Mouse (Mus musculus): Measurements from ENCODE around the gene Lepr. TPM values are rescaled to one million over a fixed set of nuclear protein-coding genes. Genes with fewer than 3 reads are reported as not detected.

Gene Lepr
- polyA plus RNA-seq (2015; fragmentation: Nextera tagmentation; extraction: Ambion mirVana), result 1.0 and 1.3 TPM in 2 replicates

- ATAC-seq, result 0 out of 2 replicates have a peak, but pooled peaks have one; percentile 45
- H3K27me3 ChIP-seq (replicated peaks), result peaks cover 14% of the 10 kb centered on the region
- no peaks in the 10 kb centered on the region for H3K9me3 ChIP-seq
- H3K4me1 ChIP-seq (replicated peaks), result peaks cover 8% of the 10 kb centered on the region
- under 1% methylated on average over 50 of the region's 50 CpGs for WGBS
- H3K9ac ChIP-seq, result peak within 1 kb of the TSS; percentile 47
- no peak within 1 kb of the TSS for H3K27ac ChIP-seq
- no peaks in the 10 kb centered on the region for H3K36me3 ChIP-seq
- peak within 1 kb of the TSS; percentile 43 for H3K4me3 ChIP-seq (replicated peaks)
- H3K4me2 ChIP-seq (replicated peaks), result peak within 1 kb of the TSS; percentile 96
Observed at GRCm38 (mm10) chr4:101717367-101718121, at the start of gene Lepr. Lepr (plus strand) TSS chr4:101717404.

GRCm38 (mm10) chr4:101669161-101669560 lies 48.0 kb upstream of the Lepr start:
- no peaks in the 10 kb centered on the region for H3K4me1 ChIP-seq (replicated peaks)
- ATAC-seq, result no peak
- H3K4me2 ChIP-seq (replicated peaks), result no peak overlapping the region
- no peaks in the 10 kb centered on the region for H3K36me3 ChIP-seq
- H3K9ac ChIP-seq, result no peak overlapping the region
- H3K27me3 ChIP-seq (replicated peaks), result no peaks in the 10 kb centered on the region
- 68% methylated on average over 5 of the region's 5 CpGs for WGBS
- no peak overlapping the region for H3K4me3 ChIP-seq (replicated peaks)
- H3K9me3 ChIP-seq, result no peaks in the 10 kb centered on the region
- no peak overlapping the region for H3K27ac ChIP-seq

DNA sequence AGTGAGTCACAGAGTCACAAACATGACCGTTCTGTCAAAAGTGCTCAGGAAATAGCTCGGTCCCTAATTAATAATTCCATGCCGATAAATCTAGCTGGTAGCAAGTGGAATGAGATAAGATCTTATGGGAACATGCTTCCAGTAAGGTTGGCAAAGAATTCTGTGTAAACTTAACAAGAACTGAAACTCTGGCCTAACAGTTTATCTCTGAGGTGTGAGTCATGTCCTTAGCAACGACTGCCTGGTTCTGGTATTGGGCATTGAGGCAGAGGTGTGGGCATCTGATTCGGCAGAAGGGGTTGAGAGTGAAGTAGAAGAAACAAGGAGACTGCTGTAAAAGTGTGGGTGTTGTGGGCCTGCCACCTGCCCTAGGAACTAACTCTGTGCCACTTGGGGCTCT lies 47.4 kb upstream of the Lepr start:
- Histone ChIP-seq H3K4me3 (replicated peaks) (no peak overlapping the region), H3K27me3 (replicated peaks) (no peaks in the 10 kb centered on the region), H3K9me3 (no peaks in the 10 kb centered on the region), H3K4me2 (replicated peaks) (no peak overlapping the region), H3K9ac (no peak overlapping the region), H3K27ac (no peak overlapping the region), H3K4me1 (replicated peaks) (no peaks in the 10 kb centered on the region), H3K36me3 (no peaks in the 10 kb centered on the region)
- WGBS, result 78% methylated on average over 5 of the region's 5 CpGs
- no peak for ATAC-seq

DNA sequence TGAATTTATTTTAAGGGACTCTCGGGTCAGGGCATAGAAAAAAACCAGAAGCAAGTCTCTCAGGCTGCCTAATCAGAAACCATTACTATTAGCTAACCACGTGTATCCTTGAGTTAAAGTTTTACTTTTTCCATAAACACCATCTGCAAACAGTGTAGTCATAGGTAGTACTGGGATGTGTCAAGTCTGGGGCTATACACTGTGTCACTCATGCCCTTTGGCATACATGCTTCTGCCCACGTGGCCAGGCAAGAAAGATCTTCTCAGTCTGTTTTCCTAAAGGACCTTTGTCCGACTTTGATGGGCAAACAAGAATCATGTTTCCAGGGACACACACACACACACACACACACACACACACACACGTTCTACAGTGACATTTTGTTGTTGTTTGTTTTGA lies 42.4 kb upstream of the Lepr start:
- H3K27ac ChIP-seq, result no peak overlapping the region
- no peaks in the 10 kb centered on the region for H3K27me3 ChIP-seq (replicated peaks)
- no peak overlapping the region for H3K4me3 ChIP-seq (replicated peaks)
- H3K4me1 ChIP-seq (replicated peaks), result no peaks in the 10 kb centered on the region
- peak; percentile 72 for ATAC-seq
- no peaks in the 10 kb centered on the region for H3K36me3 ChIP-seq
- no peak overlapping the region for H3K9ac ChIP-seq
- 49% methylated on average over 5 of the region's 5 CpGs for WGBS
- no peaks in the 10 kb centered on the region for H3K9me3 ChIP-seq
- H3K4me2 ChIP-seq (replicated peaks), result no peak overlapping the region

GRCm38 (mm10) chr4:101675726-101676125 lies 41.5 kb upstream of the Lepr start:
- WGBS, result 61% methylated on average over 4 of the region's 4 CpGs
- Histone ChIP-seq H3K27me3 (replicated peaks) (no peaks in the 10 kb centered on the region), H3K4me1 (replicated peaks) (no peaks in the 10 kb centered on the region), H3K4me3 (replicated peaks) (no peak overlapping the region), H3K36me3 (no peaks in the 10 kb centered on the region), H3K9me3 (no peaks in the 10 kb centered on the region), H3K9ac (no peak overlapping the region), H3K27ac (no peak overlapping the region), H3K4me2 (replicated peaks) (no peak overlapping the region)
- ATAC-seq, result no peak

GRCm38 (mm10) chr4:101682620-101683019 lies 34.6 kb upstream of the Lepr start:
- no peak overlapping the region for H3K4me3 ChIP-seq (replicated peaks)
- WGBS, result 86% methylated on average over 4 of the region's 4 CpGs
- no peak overlapping the region for H3K4me2 ChIP-seq (replicated peaks)
- no peak overlapping the region for H3K27ac ChIP-seq
- no peak for ATAC-seq
- no peaks in the 10 kb centered on the region for H3K9me3 ChIP-seq
- no peaks in the 10 kb centered on the region for H3K36me3 ChIP-seq
- no peak overlapping the region for H3K9ac ChIP-seq
- H3K27me3 ChIP-seq (replicated peaks), result no peaks in the 10 kb centered on the region
- no peaks in the 10 kb centered on the region for H3K4me1 ChIP-seq (replicated peaks)

DNA sequence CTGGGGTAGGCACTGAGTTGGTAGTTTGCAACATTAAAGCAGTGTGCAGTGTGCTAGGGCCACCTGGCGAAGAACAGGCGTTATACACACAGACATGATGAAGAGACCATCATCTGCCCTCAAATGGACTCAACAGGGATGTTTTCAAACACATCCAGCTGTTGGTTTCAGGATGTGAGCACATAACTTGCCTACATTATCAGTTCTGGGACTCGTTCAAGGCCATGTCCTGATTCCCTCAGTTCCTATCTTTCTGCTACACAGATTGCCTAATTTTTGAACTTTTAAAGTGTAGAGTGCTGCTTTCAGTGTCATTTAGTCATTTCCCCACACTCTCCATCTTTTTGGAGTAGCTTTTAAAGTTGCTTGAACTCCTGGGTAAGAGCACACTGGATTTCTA lies 34.1 kb upstream of the Lepr start:
- WGBS, result 72% methylated on average over 3 of the region's 3 CpGs
- no peak for ATAC-seq
- no peaks in the 10 kb centered on the region for H3K27me3 ChIP-seq (replicated peaks)

GRCm38 (mm10) chr4:101684821-101685220 lies 32.4 kb upstream of the Lepr start:
- no peak overlapping the region for H3K4me2 ChIP-seq (replicated peaks)
- no peak overlapping the region for H3K4me3 ChIP-seq (replicated peaks)
- no peaks in the 10 kb centered on the region for H3K36me3 ChIP-seq
- H3K9ac ChIP-seq, result no peak overlapping the region
- 82% methylated on average over 3 of the region's 3 CpGs for WGBS
- no peaks in the 10 kb centered on the region for H3K4me1 ChIP-seq (replicated peaks)
- H3K27me3 ChIP-seq (replicated peaks), result no peaks in the 10 kb centered on the region
- H3K27ac ChIP-seq, result no peak overlapping the region
- no peaks in the 10 kb centered on the region for H3K9me3 ChIP-seq
- no peak for ATAC-seq

More for the DNA sequence above, 34.1 kb upstream of the Lepr start:
- no peaks in the 10 kb centered on the region for H3K9me3 ChIP-seq
- H3K36me3 ChIP-seq, result no peaks in the 10 kb centered on the region
- H3K4me1 ChIP-seq (replicated peaks), result no peaks in the 10 kb centered on the region
- no peak overlapping the region for H3K9ac ChIP-seq
- H3K4me2 ChIP-seq (replicated peaks), result no peak overlapping the region
- no peak overlapping the region for H3K4me3 ChIP-seq (replicated peaks)
- no peak overlapping the region for H3K27ac ChIP-seq

DNA sequence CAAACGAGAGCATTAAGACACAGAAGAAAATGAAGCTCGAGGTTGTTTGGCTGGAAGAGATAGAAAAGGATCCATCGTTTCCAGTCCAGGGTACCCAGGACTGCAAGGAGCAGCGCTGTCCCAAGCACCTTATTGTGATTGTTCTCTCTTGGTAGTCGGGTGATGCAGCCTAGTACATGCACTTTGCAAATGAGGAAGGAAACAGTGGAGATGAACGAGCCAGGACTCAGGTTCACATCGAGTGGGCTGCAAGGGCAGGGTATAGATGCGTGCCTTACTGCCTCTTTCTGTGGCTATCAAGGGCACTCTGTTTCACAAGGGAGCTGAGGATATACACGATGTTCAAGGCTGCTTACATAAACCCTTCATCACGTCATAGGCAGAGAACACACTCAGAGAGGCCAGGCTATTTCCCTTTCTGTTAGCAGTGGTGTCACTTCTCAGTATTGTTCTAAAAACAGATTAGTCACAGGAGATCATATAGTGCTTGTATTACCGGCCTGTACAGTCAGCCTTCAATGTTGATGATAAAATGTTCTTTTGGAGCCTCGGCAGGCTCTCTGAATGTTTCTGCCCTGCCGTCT lies 30.9 kb upstream of the Lepr start:
- WGBS, result 79% methylated on average over 13 of the region's 13 CpGs
- Histone ChIP-seq H3K4me1 (replicated peaks) (no peaks in the 10 kb centered on the region), H3K9me3 (no peaks in the 10 kb centered on the region), H3K27ac (no peak overlapping the region), H3K9ac (no peak overlapping the region), H3K27me3 (replicated peaks) (no peaks in the 10 kb centered on the region), H3K4me3 (replicated peaks) (no peak overlapping the region), H3K4me2 (replicated peaks) (no peak overlapping the region), H3K36me3 (no peaks in the 10 kb centered on the region)
- ATAC-seq, result no peak

GRCm38 (mm10) chr4:101689241-101689640 lies 28.0 kb upstream of the Lepr start:
- no peaks in the 10 kb centered on the region for H3K4me1 ChIP-seq (replicated peaks)
- 75% methylated on average over 4 of the region's 4 CpGs for WGBS
- no peak overlapping the region for H3K4me2 ChIP-seq (replicated peaks)
- H3K36me3 ChIP-seq, result no peaks in the 10 kb centered on the region
- H3K4me3 ChIP-seq (replicated peaks), result no peak overlapping the region
- no peak overlapping the region for H3K27ac ChIP-seq
- no peaks in the 10 kb centered on the region for H3K27me3 ChIP-seq (replicated peaks)
- ATAC-seq, result no peak
- no peak overlapping the region for H3K9ac ChIP-seq
- no peaks in the 10 kb centered on the region for H3K9me3 ChIP-seq

GRCm38 (mm10) chr4:101689645-101690044 lies 27.6 kb upstream of the Lepr start:
- Histone ChIP-seq H3K9ac (no peak overlapping the region), H3K4me1 (replicated peaks) (no peaks in the 10 kb centered on the region), H3K9me3 (no peaks in the 10 kb centered on the region), H3K4me2 (replicated peaks) (no peak overlapping the region), H3K4me3 (replicated peaks) (no peak overlapping the region), H3K36me3 (no peaks in the 10 kb centered on the region), H3K27ac (no peak overlapping the region), H3K27me3 (replicated peaks) (no peaks in the 10 kb centered on the region)
- WGBS, result 72% methylated on average over 5 of the region's 5 CpGs
- no peak for ATAC-seq

DNA sequence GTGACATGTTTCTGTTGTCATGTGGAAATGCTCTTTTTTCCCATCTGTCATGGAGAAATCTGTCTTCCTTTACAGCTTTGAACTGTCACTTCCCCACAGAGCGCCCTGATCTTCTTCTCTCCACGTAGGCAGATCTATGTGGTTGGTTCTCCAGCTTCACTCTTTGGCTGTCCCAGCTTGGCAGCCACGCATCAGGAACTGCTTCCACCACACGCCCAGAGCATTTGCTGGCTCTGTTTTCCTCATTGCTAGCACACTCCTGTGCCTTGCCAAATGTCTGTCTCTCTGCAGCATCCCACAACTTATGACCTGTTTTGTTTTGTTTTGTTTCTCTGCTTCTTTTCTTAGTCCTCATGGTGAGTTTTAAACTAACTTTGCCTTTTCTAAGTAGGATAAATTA lies 24.3 kb upstream of the Lepr start:
- ATAC-seq, result no peak
- H3K27me3 ChIP-seq (replicated peaks), result no peaks in the 10 kb centered on the region
- no peak overlapping the region for H3K4me2 ChIP-seq (replicated peaks)
- H3K27ac ChIP-seq, result no peak overlapping the region
- H3K36me3 ChIP-seq, result no peaks in the 10 kb centered on the region
- no peak overlapping the region for H3K4me3 ChIP-seq (replicated peaks)
- no peaks in the 10 kb centered on the region for H3K9me3 ChIP-seq
- H3K9ac ChIP-seq, result no peak overlapping the region
- WGBS, result 75% methylated on average over 4 of the region's 4 CpGs
- no peaks in the 10 kb centered on the region for H3K4me1 ChIP-seq (replicated peaks)

DNA sequence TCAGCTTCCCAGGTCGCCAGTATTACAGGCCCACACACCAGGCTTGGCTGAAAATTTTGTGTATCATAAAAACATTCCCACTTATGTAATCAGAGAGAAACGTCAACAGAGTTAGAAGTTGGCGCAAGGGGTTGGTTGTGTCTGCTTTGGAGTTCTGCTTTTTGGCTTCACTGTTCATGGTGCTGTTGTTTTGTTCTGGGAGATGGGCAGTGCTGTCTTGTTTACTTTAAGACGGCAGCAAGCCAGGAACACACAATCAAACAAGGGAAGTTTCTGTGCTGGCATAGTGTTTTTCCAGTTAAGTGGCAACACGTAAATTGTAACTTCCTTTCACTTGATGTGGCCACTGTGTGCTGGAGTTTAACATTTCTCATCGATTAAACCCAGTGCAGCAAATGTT lies 22.7 kb upstream of the Lepr start:
- Histone ChIP-seq H3K36me3 (no peaks in the 10 kb centered on the region), H3K27me3 (replicated peaks) (no peaks in the 10 kb centered on the region), H3K27ac (no peak overlapping the region), H3K4me2 (replicated peaks) (no peak overlapping the region), H3K9ac (no peak overlapping the region), H3K9me3 (no peaks in the 10 kb centered on the region), H3K4me1 (replicated peaks) (no peaks in the 10 kb centered on the region), H3K4me3 (replicated peaks) (no peak overlapping the region)
- 53% methylated on average over 6 of the region's 6 CpGs for WGBS
- ATAC-seq, result no peak

All from intestine, embryonic 15.5 days (tissue).